Mouse (Mus musculus) bone marrow macrophage, adult 2 months (primary cell): ENCODE measurements around the gene Net1.

Source experiments
- CTCF ChIP-seq: IDR thresholded peaks from 2 replicates; pipeline ENCODE4 v1.5.1; 2012; ENCODE audit warnings: low read depth, mild to moderate bottlenecking, low read length, moderate library complexity
- POLR2A ChIP-seq: IDR thresholded peaks from 2 replicates; pipeline ENCODE4 v1.6.1; 2012; ENCODE audit warnings: mild to moderate bottlenecking, low read depth, low read length, borderline replicate concordance

- TF ChIP-seq POLR2A (no peak), CTCF (no peak)
These were observed 7.6 kb upstream of the Net1 start for GRCm38 (mm10) chr13:3925632-3926031.
